Mouse (Mus musculus) pancreas, adult 10 weeks (tissue): ENCODE measurements around the gene Vmn2r77. TPM values are rescaled to one million over a fixed set of nuclear protein-coding genes. Genes with fewer than 3 reads are reported as not detected.

Experiments used
- polyA plus RNA-seq: library from polyadenylated mRNA; stranded (reverse); fragments of 350-450 nt; fragmentation: Illumina TruSeq; extraction: RNeasy Lipid Tissue Mini Kit (QIAGEN cat#74804); gene quantifications from one replicate; pipeline ENCODE4 v1.2.3, GENCODE M21; 2015; ENCODE audit warnings: low read depth, low replicate concordance; ENCODE audit not compliant: insufficient read depth

The Vmn2r77 gene
- not detected for polyA plus RNA-seq

GRCm38 (mm10) chr7:86794727-86795126 is at the start of gene Vmn2r77:
Gene Vmn2r77, plus strand, starts transcription at chr7:86795027.

DNA sequence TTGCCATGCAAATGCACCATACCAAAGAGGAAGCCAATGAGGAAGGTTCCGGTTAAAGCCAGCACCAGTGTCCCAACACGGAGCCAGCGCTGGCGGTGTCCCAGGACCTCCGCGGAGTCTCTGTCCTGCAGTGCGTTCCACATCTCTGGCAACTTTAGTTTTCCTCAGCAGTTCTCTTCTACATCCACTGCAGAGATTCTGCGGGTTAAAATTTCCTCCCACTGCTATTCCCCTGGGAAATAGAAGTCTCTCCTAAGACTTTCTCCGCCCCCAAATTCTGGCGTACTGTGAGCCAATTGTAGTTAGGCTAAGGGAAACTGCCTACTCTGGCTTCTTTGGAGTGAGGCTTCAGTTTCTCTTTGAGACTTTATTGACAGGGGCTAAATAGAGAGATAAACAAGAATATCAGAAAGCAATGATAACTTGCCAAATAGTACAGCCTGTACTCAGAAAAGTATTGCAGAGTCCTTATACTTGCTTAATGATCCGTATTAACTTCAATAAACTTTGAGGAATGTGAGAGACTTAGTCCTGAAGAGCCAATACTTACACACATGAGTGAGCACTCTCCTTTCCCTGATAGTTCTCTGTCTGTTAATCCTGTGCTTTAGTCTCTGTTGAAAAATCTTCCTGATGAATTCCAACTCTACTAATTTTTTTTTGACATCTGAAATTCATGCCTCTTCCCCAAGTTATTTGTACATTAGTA is 19.1 kb upstream of the Vmn2r77 start, which contains the start of gene Folh1:
Folh1 (minus strand) TSS at position 327 of the 709 bp plus-strand sequence.

Other genes starting within 250 kb of the Vmn2r77 start
- not detected for gene Olfr295, start 211.2 kb upstream of the Vmn2r77 start, polyA plus RNA-seq
- gene Olfr294, start 178.4 kb upstream of the Vmn2r77 start, polyA plus RNA-seq = not detected
- gene Olfr293, start 146.0 kb upstream of the Vmn2r77 start, polyA plus RNA-seq = not detected
- gene Olfr292, start 106.7 kb upstream of the Vmn2r77 start, polyA plus RNA-seq = not detected
- 1.8 TPM for gene Folh1, start 19.1 kb upstream of the Vmn2r77 start, polyA plus RNA-seq
- gene Vmn2r78, start 120.1 kb downstream of the Vmn2r77 start, polyA plus RNA-seq = not detected
- not detected for gene Vmn2r79, start 201.1 kb downstream of the Vmn2r77 start, polyA plus RNA-seq